Mouse (Mus musculus): Measurements from ENCODE around the gene Fam81a.

Fam81a gene

GRCm38 (mm10) chr9:70052730-70053129 is 89.6 kb downstream of the Fam81a start:
- DNase-seq (ENCODE audit: low spot score): no peak

GRCm38 (mm10) chr9:70049839-70050238 is 92.5 kb downstream of the Fam81a start:
- DNase-seq (ENCODE audit: low spot score): no peak

- DNase-seq (ENCODE audit: low spot score): no peak
These were observed 93.0 kb downstream of the Fam81a start for GRCm38 (mm10) chr9:70049416-70049783.

GRCm38 (mm10) chr9:70048751-70049415 is 93.5 kb downstream of the Fam81a start:
- no peak for DNase-seq (ENCODE audit: low spot score)

GRCm38 (mm10) chr9:70048280-70048679 is 94.1 kb downstream of the Fam81a start:
- no peak for DNase-seq (ENCODE audit: low spot score)

- no peak for DNase-seq (ENCODE audit: low spot score)
These were observed 94.5 kb downstream of the Fam81a start for GRCm38 (mm10) chr9:70047839-70048238.

- no peak for DNase-seq (ENCODE audit: low spot score)
These were observed 96.1 kb downstream of the Fam81a start for GRCm38 (mm10) chr9:70046255-70046654.

- no peak for DNase-seq (ENCODE audit: low spot score)
These were observed 97.5 kb downstream of the Fam81a start for GRCm38 (mm10) chr9:70044865-70045264.

GRCm38 (mm10) chr9:70042935-70043334 is 99.4 kb downstream of the Fam81a start:
- DNase-seq (ENCODE audit: low spot score): no peak

GRCm38 (mm10) chr9:70042137-70042536 is 100.2 kb downstream of the Fam81a start:
- no peak for DNase-seq (ENCODE audit: low spot score)

GRCm38 (mm10) chr9:70040570-70040969 is 101.8 kb downstream of the Fam81a start:
- DNase-seq (ENCODE audit: low spot score): no peak

- no peak for DNase-seq (ENCODE audit: low spot score)
These were observed 102.6 kb downstream of the Fam81a start for GRCm38 (mm10) chr9:70039597-70040385.
